Mouse (Mus musculus): ENCODE measurements around the gene Slc39a5. TPM values are rescaled to one million over a fixed set of nuclear protein-coding genes. Genes with fewer than 3 reads are reported as not detected.

Gene Slc39a5
- total and polyA plus RNA-seq, 3 experiments = not detected

DNA sequence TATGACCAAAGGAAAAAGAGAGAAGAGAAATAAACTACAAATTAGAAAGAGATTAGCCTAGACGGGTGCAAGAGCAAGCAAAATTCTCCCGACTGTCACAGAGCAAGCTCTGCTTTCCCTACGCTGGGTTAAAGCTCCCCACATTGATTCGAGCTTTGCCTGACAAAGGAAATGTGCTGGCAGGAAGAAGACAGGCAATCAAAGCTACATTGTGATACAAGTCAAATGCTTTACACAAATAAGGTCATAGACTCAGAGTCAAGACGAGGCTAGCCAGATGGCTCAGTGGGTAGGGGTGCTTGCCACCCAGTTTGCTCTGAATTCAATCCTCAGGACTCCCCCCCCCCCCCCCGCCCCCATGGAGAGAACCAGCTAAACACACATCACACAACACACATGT, 31.0 kb downstream of the Slc39a5 start:
- Histone ChIP-seq H3K4me1 (ENCODE audit: insufficient read depth, low read depth, low read length) (peaks cover 57% of the 10 kb centered on the region), H3K4me3 (ENCODE audit: low read depth, low read length) (no peak overlapping the region), H3K27me3 (ENCODE audit: insufficient read depth, low read length) (no peaks in the 10 kb centered on the region), H3K36me3 (replicated peaks) (peaks cover 15% of the 10 kb centered on the region), H3K9me3 (replicated peaks) (no peaks in the 10 kb centered on the region)
- TF ChIP-seq GATA2 (IDR thresholded peaks at IDR 0.05; ENCODE audit: borderline replicate concordance, low read depth, low read length) = no peak
- no peak for TF ChIP-seq CTCF (IDR thresholded peaks at IDR 0.05; ENCODE audit: low read depth, low read length)
- no peak for TF ChIP-seq POLR2AphosphoS5 (IDR thresholded peaks at IDR 0.05; ENCODE audit: insufficient replicate concordance, low read depth, low read length)
- no peak for TF ChIP-seq GATA1 (IDR thresholded peaks at IDR 0.05; ENCODE audit: borderline replicate concordance, low read length)
- TF ChIP-seq TAL1 (conservative IDR thresholded peaks at IDR 0.05; ENCODE audit: low read depth, low read length) = no peak
- no peak for DNase-seq (ENCODE audit: low spot score)
- ATAC-seq (ENCODE audit: extremely low read depth, insufficient number of reproducible peaks, low FRiP score, poor library complexity, severe bottlenecking) = no peak

DNA sequence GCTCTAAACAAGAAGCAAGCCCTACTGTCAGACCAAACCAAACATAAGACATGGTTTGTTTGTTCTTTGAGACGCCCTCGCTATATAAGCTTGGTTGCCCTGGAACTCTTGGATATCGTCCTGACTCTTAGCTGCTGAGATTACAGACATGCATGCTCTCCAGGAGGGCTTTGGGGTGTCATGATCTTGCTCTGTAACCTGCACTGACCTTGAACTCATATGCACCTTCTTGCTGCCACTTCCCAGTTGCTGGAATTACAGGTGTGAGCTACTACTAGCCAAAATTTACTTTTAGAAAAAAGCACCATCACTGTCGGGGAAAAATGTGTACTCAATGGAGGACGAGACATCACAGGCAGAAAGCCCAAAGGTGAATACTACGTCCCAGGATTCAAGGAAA, 31.4 kb downstream of the Slc39a5 start:
- H3K9me3 ChIP-seq (replicated peaks) = no peaks in the 10 kb centered on the region
- peaks cover 57% of the 10 kb centered on the region for H3K4me1 ChIP-seq (ENCODE audit: insufficient read depth, low read depth, low read length)
- no peaks in the 10 kb centered on the region for H3K27me3 ChIP-seq (ENCODE audit: insufficient read depth, low read length)
- ATAC-seq (ENCODE audit: extremely low read depth, insufficient number of reproducible peaks, low FRiP score, poor library complexity, severe bottlenecking) (no peak), DNase-seq (ENCODE audit: low spot score) (no peak)
- H3K36me3 ChIP-seq (replicated peaks) = peaks cover 18% of the 10 kb centered on the region
- H3K4me3 ChIP-seq (ENCODE audit: low read depth, low read length) = peak overlapping the region; percentile 82
- TF ChIP-seq POLR2AphosphoS5 (IDR thresholded peaks at IDR 0.05; ENCODE audit: insufficient replicate concordance, low read depth, low read length) = no peak
- TF ChIP-seq CTCF (IDR thresholded peaks at IDR 0.05; ENCODE audit: low read depth, low read length) = no peak
- TF ChIP-seq GATA2 (IDR thresholded peaks at IDR 0.05; ENCODE audit: borderline replicate concordance, low read depth, low read length) = no peak
- no peak for TF ChIP-seq TAL1 (conservative IDR thresholded peaks at IDR 0.05; ENCODE audit: low read depth, low read length)
- no peak for TF ChIP-seq GATA1 (IDR thresholded peaks at IDR 0.05; ENCODE audit: borderline replicate concordance, low read length)

DNA sequence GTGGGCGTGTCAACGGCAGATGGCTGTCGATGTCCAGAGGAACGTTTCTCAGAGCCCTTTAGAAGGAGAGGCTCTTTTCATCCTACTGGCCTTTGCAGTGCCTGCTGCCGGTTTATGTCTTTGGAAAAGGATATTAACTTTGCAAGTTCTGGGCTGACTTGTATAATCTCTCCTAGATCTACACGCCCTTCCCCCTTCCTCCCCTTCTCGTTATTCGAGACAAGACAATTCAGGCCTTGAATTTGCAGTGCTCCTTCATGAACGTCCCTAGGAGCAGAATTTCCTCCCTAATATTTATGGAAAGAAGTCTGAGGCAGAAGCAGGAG, 31.8 kb downstream of the Slc39a5 start:
- Histone ChIP-seq H3K4me1 (ENCODE audit: insufficient read depth, low read depth, low read length) (peaks cover 57% of the 10 kb centered on the region), H3K9me3 (replicated peaks) (no peaks in the 10 kb centered on the region), H3K27me3 (ENCODE audit: insufficient read depth, low read length) (no peaks in the 10 kb centered on the region), H3K4me3 (ENCODE audit: low read depth, low read length) (peak overlapping the region; percentile 82), H3K36me3 (replicated peaks) (peaks cover 22% of the 10 kb centered on the region)
- no peak for ATAC-seq (ENCODE audit: extremely low read depth, insufficient number of reproducible peaks, low FRiP score, poor library complexity, severe bottlenecking)
- no peak for TF ChIP-seq GATA1 (IDR thresholded peaks at IDR 0.05; ENCODE audit: borderline replicate concordance, low read length)
- no peak for TF ChIP-seq GATA2 (IDR thresholded peaks at IDR 0.05; ENCODE audit: borderline replicate concordance, low read depth, low read length)
- no peak for TF ChIP-seq TAL1 (conservative IDR thresholded peaks at IDR 0.05; ENCODE audit: low read depth, low read length)
- no peak for TF ChIP-seq CTCF (IDR thresholded peaks at IDR 0.05; ENCODE audit: low read depth, low read length)
- no peak for TF ChIP-seq POLR2AphosphoS5 (IDR thresholded peaks at IDR 0.05; ENCODE audit: insufficient replicate concordance, low read depth, low read length)
- DNase-seq (ENCODE audit: low spot score) = no peak

GRCm38 (mm10) chr10:128368402-128369217, 32.4 kb downstream of the Slc39a5 start, which contains the start of gene Coq10a:
TSS of gene Coq10a (minus strand) at chr10:128368997.
- peak within 1 kb of the TSS; percentile 82 for H3K4me3 ChIP-seq (ENCODE audit: low read depth, low read length)
- peak; percentile 76 for ATAC-seq (ENCODE audit: extremely low read depth, insufficient number of reproducible peaks, low FRiP score, poor library complexity, severe bottlenecking)
- peaks cover 56% of the 10 kb centered on the region for H3K4me1 ChIP-seq (ENCODE audit: insufficient read depth, low read depth, low read length)
- DNase-seq (ENCODE audit: low spot score) = peak; percentile 83
- no peaks in the 10 kb centered on the region for H3K9me3 ChIP-seq (replicated peaks)
- H3K27me3 ChIP-seq (ENCODE audit: insufficient read depth, low read length) = no peaks in the 10 kb centered on the region
- no peak for TF ChIP-seq GATA1 (IDR thresholded peaks at IDR 0.05; ENCODE audit: borderline replicate concordance, low read length)
- TF ChIP-seq TAL1 (conservative IDR thresholded peaks at IDR 0.05; ENCODE audit: low read depth, low read length) = no peak
- no peak for TF ChIP-seq CTCF (IDR thresholded peaks at IDR 0.05; ENCODE audit: low read depth, low read length)
- TF ChIP-seq GATA2 (IDR thresholded peaks at IDR 0.05; ENCODE audit: borderline replicate concordance, low read depth, low read length) = no peak
- no peak for TF ChIP-seq POLR2AphosphoS5 (IDR thresholded peaks at IDR 0.05; ENCODE audit: insufficient replicate concordance, low read depth, low read length)
- H3K36me3 ChIP-seq (replicated peaks) = peaks cover 25% of the 10 kb centered on the region

DNA sequence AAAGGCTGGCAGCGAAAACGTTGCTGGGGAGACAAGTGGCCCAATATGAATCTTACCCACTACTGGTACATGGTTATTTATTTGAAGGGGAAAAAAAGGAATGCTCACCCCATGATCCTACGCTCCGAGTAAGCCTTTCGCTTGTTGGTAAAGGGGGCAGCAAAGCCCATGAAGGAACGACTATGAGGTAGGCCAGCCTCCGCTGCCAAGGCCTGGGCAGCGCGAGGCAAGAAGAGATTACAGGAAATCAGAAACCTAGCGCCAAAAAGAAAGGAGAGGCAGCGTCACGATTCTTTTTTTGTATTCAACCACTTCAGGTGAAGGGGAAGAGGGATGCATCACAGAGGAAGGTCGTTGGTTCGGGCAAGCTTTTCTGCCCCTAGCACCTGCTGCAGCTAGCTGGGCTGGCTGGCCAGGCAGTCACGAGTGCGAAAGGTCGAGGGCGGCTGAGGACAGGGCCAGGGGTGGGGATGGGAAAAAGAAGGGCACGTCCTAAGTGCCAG, 33.1 kb downstream of the Slc39a5 start:
- Histone ChIP-seq H3K9me3 (replicated peaks) (no peaks in the 10 kb centered on the region), H3K4me1 (ENCODE audit: insufficient read depth, low read depth, low read length) (peaks cover 50% of the 10 kb centered on the region)
- no peak for ATAC-seq (ENCODE audit: extremely low read depth, insufficient number of reproducible peaks, low FRiP score, poor library complexity, severe bottlenecking)

GRCm38 (mm10) chr10:128362568-128362967, 38.5 kb downstream of the Slc39a5 start:
- H3K9me3 ChIP-seq (replicated peaks) = no peaks in the 10 kb centered on the region
- H3K4me1 ChIP-seq (ENCODE audit: insufficient read depth, low read depth, low read length) = peaks cover 19% of the 10 kb centered on the region
- H3K36me3 ChIP-seq (replicated peaks) = peaks cover 85% of the 10 kb centered on the region
- H3K4me3 ChIP-seq (ENCODE audit: low read depth, low read length) = no peak overlapping the region
- H3K27me3 ChIP-seq (ENCODE audit: insufficient read depth, low read length) = no peaks in the 10 kb centered on the region
- DNase-seq (ENCODE audit: low spot score) = no peak
- TF ChIP-seq GATA1 (IDR thresholded peaks at IDR 0.05; ENCODE audit: borderline replicate concordance, low read length) (no peak), CTCF (IDR thresholded peaks at IDR 0.05; ENCODE audit: low read depth, low read length) (0 out of 2 replicates have a peak, but pooled peaks have one; percentile 16)
- ATAC-seq (ENCODE audit: extremely low read depth, insufficient number of reproducible peaks, low FRiP score, poor library complexity, severe bottlenecking) = no peak

More for the DNA sequence above, 33.1 kb downstream of the Slc39a5 start:
- peak overlapping the region; percentile 82 for H3K4me3 ChIP-seq (ENCODE audit: low read depth, low read length)
- TF ChIP-seq POLR2AphosphoS5 (IDR thresholded peaks at IDR 0.05; ENCODE audit: insufficient replicate concordance, low read depth, low read length) (no peak), GATA2 (IDR thresholded peaks at IDR 0.05; ENCODE audit: borderline replicate concordance, low read depth, low read length) (no peak), GATA1 (IDR thresholded peaks at IDR 0.05; ENCODE audit: borderline replicate concordance, low read length) (no peak), CTCF (IDR thresholded peaks at IDR 0.05; ENCODE audit: low read depth, low read length) (no peak), TAL1 (conservative IDR thresholded peaks at IDR 0.05; ENCODE audit: low read depth, low read length) (no peak)
- H3K36me3 ChIP-seq (replicated peaks) = peaks cover 31% of the 10 kb centered on the region
- no peak for DNase-seq (ENCODE audit: low spot score)
- H3K27me3 ChIP-seq (ENCODE audit: insufficient read depth, low read length) = no peaks in the 10 kb centered on the region
